7 mouse cellular contexts compared by ENCODE assay signal in the genomic region with DNA sequence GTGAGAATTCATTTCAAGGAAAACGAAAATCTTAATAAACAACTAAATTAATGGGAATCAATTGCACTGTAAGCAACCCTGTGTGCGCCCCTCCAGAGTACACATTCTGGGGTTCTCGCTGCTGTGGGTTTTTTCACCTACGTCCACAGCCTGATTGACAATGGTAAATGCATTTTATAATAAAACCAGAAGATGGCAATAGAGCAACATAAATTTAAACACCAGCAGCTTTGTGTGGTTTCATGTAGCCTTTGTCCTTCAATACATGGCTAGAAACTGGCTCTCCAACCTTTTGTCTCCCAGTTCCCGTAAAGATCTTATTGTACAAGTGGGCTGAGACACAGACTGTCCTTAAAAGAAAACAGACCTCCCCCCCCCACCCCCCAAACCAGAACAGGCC. TPM values are rescaled to one million over a fixed set of nuclear protein-coding genes. Genes with fewer than 3 reads are reported as not detected.
DNase-seq lines count a peak whose midpoint lies in the region; ATAC-seq lines count a peak whose summit lies in the region.

No protein-coding gene starts in this region.

- H3K36me3 ChIP-seq in hindbrain, embryonic 11.5 days (ENCODE audit: control insufficient read depth, insufficient read depth, low read length): no peaks in the 10 kb centered on the region
- H3K36me3 ChIP-seq in liver, embryonic 13.5 days: no peaks in the 10 kb centered on the region
- no peaks in the 10 kb centered on the region for H3K36me3 ChIP-seq in neural tube, embryonic 15.5 days

- peak; percentile 85 for ATAC-seq in hindbrain, embryonic 11.5 days (ENCODE audit: low FRiP score)
- peak; percentile 55 for ATAC-seq in liver, embryonic 13.5 days (ENCODE audit: low read depth)
- peak; percentile 90 for ATAC-seq in neural tube, embryonic 15.5 days (ENCODE audit: low FRiP score)

- H3K4me2 ChIP-seq in hindbrain, embryonic 11.5 days (replicated peaks; ENCODE audit: low read depth, low read length): no peak overlapping the region
- H3K4me2 ChIP-seq in liver, embryonic 13.5 days: peak overlapping the region; percentile 23; the same call in 1 of the 2 replicates
- H3K4me2 ChIP-seq in neural tube, embryonic 15.5 days: peak overlapping the region; percentile 47

- no peak overlapping the region for H3K9ac ChIP-seq in hindbrain, embryonic 11.5 days (ENCODE audit: low read depth, low read length)
- H3K9ac ChIP-seq in liver, embryonic 13.5 days: no peak overlapping the region
- peak overlapping the region; percentile 26 for H3K9ac ChIP-seq in neural tube, embryonic 15.5 days (replicated peaks)

- no peaks in the 10 kb centered on the region for H3K4me1 ChIP-seq in hindbrain, embryonic 11.5 days (replicated peaks; ENCODE audit: control insufficient read depth, insufficient read depth, low read length)
- H3K4me1 ChIP-seq in liver, embryonic 13.5 days (replicated peaks): no peaks in the 10 kb centered on the region
- peaks cover 23% of the 10 kb centered on the region for H3K4me1 ChIP-seq in neural tube, embryonic 15.5 days

- H3K27ac ChIP-seq in hindbrain, embryonic 11.5 days (ENCODE audit: low read depth, low read length): no peak overlapping the region; the same call in 1 of the 2 replicates
- H3K27ac ChIP-seq in liver, embryonic 13.5 days: no peak overlapping the region
- peak overlapping the region; percentile 70 for H3K27ac ChIP-seq in neural tube, embryonic 15.5 days (replicated peaks)

- H3K27me3 ChIP-seq in hindbrain, embryonic 11.5 days (ENCODE audit: control insufficient read depth, insufficient read depth, low read length): no peaks in the 10 kb centered on the region
- no peaks in the 10 kb centered on the region for H3K27me3 ChIP-seq in liver, embryonic 13.5 days
- no peaks in the 10 kb centered on the region for H3K27me3 ChIP-seq in neural tube, embryonic 15.5 days (replicated peaks)

- H3K4me3 ChIP-seq in hindbrain, embryonic 11.5 days (ENCODE audit: low read depth, low read length): no peak overlapping the region
- no peak overlapping the region for H3K4me3 ChIP-seq in liver, embryonic 13.5 days (replicated peaks)
- H3K4me3 ChIP-seq in neural tube, embryonic 15.5 days (replicated peaks): 0 out of 2 replicates have a peak overlapping the region, but pooled peaks have one; percentile 2

- WGBS in hindbrain, embryonic 11.5 days: 55% methylated on average over 5 of the region's 5 CpGs
- 25% methylated on average over 5 of the region's 5 CpGs for WGBS in liver, embryonic 13.5 days (ENCODE audit: insufficient replicate concordance)
- 27% methylated on average over 5 of the region's 5 CpGs for WGBS in neural tube, embryonic 15.5 days

- DNase-seq in right cerebral cortex, postnatal 25 days: peak; percentile 16
- no peak for DNase-seq in right cerebral cortex, postnatal 36 days (ENCODE audit: low spot score in 2 of 2)
- DNase-seq in embryo, embryonic 10 days (ENCODE audit: low spot score): peak; percentile 21
- peak; percentile 47 for DNase-seq in hindbrain, embryonic 11.5 days (ENCODE audit: low spot score)
- DNase-seq in liver, embryonic 13.5 days: no peak
- DNase-seq in spleen, postnatal 10 days (ENCODE audit: low spot score in 2 of 2): no peak

- no peaks in the 10 kb centered on the region for H3K9me3 ChIP-seq in hindbrain, embryonic 11.5 days (ENCODE audit: control insufficient read depth, low read length)
- H3K9me3 ChIP-seq in liver, embryonic 13.5 days (replicated peaks): no peaks in the 10 kb centered on the region
- no peaks in the 10 kb centered on the region for H3K9me3 ChIP-seq in neural tube, embryonic 15.5 days (replicated peaks)

RNA-seq across cellular contexts. Expression of gene Acadl, which starts 33.0 kb away (rescaled TPM):
- polyA plus RNA-seq in hindbrain, embryonic 11.5 days (2014; fragmentation: Nextera tagmentation; extraction: Ambion mirVana): 60.3 and 62.0 TPM in 2 replicates
- 101 and 118 TPM in 2 replicates for polyA plus RNA-seq in liver, embryonic 13.5 days (2015; fragmentation: Nextera tagmentation; extraction: Ambion mirVana)
- 59.4 and 74.9 TPM in 2 replicates for polyA plus RNA-seq in neural tube, embryonic 15.5 days (2015; fragmentation: Nextera tagmentation; extraction: Ambion mirVana)

RNA-seq across cellular contexts. Expression of gene Myl1, which starts 49.1 kb away (rescaled TPM):
- 9.6 and 14.5 TPM in 2 replicates for polyA plus RNA-seq in hindbrain, embryonic 11.5 days (2014; fragmentation: Nextera tagmentation; extraction: Ambion mirVana)
- polyA plus RNA-seq in liver, embryonic 13.5 days (2015; fragmentation: Nextera tagmentation; extraction: Ambion mirVana): 7.6 and 11.6 TPM in 2 replicates
- 44.4 and 65.8 TPM in 2 replicates for polyA plus RNA-seq in neural tube, embryonic 15.5 days (2015; fragmentation: Nextera tagmentation; extraction: Ambion mirVana)

Comparison
In these comparisons a context has a peak if more than half of its experiments do, and no peak if none do; other contexts are left out.
1. DNase-seq: peak in right cerebral cortex, postnatal 25 days (single experiment), embryo, embryonic 10 days (single experiment) and hindbrain, embryonic 11.5 days (single experiment); none in right cerebral cortex, postnatal 36 days (0 of 2), liver, embryonic 13.5 days (single experiment) and spleen, postnatal 10 days (0 of 2).
2. Peak in every context shown above with its lines, with median percentiles within 50 percentile points of each other: ATAC-seq.